Mouse (Mus musculus) stomach, postnatal 0 days (tissue): ENCODE data around the gene Parvb.
"Not testable (repeated sequence)": the region's sequence is repeated elsewhere in the genome, so short reads cannot be mapped to it uniquely, and the experiment has no call there.

ENCODE experiments used
- CTCF ChIP-seq: IDR thresholded peaks from 2 replicates; pipeline ENCODE4 v1.5.1; 2016; ENCODE audit warnings: antibody characterized with exemption, low read depth, mild to moderate bottlenecking, moderate library complexity
- EP300 ChIP-seq: optimal IDR thresholded peaks from 2 replicates; pipeline ENCODE3; 2016; ENCODE audit warnings: antibody characterized with exemption

DNA sequence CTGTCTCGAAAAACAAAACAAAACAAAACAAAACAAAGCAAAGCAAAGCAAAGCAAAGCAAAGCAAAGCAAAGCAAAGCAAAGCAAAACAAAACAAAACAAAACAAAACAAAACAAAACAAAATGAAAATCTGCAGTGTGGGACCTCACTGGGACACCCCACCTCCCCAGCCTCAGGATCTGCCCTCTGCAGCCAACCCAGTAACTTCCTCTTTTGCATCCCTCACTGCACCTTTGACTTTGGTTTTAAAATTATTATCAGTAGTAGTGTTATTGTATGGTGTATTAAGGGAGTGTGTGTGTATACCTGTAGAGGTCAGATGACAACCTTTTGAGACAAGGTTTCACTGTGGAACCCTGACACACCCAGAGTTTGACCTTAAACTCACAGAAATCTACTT, 57.1 kb downstream of the Parvb start:
- not testable (repeated sequence) for TF ChIP-seq CTCF, EP300
